Mouse (Mus musculus) gastrocnemius, postnatal 10 days (tissue): ENCODE data around the gene Scgb2b15. TPM values are rescaled to one million over a fixed set of nuclear protein-coding genes. Genes with fewer than 3 reads are reported as not detected.
"Not testable (repeated sequence)": the region's sequence is repeated elsewhere in the genome, so short reads cannot be mapped to it uniquely, and the experiment has no call there.

Experiments
- DNase-seq: peaks from one replicate; pipeline ENCODE4 v3.0.0; 2021; ENCODE audit warnings: mixed read lengths
- long read RNA-seq, 2 experiments: library from polyadenylated mRNA; stranded (forward); transcript quantifications; one replicate each; pipeline ENCODE4 v2.0.0; 2021
- total RNA-seq, 2 experiments: library from RNA; stranded (reverse); gene quantifications; 2 replicates each; pipeline ENCODE4 v1.2.3; 2021

The Scgb2b15 gene
- total RNA-seq = not detected
- long read RNA-seq, experiment 1 = 0 reads
- long read RNA-seq, experiment 2 = 0 reads

DNA sequence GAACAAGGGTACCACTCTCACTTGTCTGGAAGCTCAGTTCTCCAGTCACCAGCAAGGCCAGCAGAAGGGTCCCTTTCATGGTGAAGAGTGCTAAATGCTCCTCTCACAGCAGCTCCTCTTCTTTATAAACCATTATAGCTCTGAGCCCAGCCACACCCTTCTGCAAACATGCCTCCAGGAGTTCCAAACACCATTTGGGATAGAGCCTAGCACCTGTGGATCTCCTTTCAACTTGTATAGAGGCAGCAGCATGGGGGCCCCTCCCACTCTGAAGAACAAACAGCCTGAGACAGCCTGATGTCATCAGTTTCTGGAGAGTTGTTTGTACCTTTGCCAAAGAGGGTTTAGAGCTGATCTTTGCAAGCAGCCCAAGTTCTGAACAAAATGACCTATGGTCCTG is at the start of gene Scgb2b15:
Gene Scgb2b15, minus strand, starts transcription at position 101 of the 400 bp plus-strand sequence.
- DNase-seq = not testable (repeated sequence)

DNA sequence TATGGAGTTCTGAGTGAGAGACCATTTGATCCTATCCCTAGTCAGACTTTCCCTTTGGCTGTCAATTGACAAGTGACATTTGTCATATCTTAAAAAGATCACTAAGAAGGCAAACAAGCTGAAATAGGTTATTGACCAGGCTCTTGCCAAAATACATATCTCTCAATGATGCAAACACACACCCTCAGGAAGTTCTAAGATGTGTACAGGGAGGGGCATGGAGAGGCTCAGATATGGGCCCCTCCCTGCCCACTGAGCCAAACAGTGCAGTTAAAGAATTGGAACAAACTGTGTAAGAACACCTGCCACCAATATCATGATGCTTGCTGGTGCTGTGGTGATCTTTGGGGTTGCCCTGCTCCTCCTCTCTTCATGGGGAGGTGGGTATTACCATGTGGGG is 6.8 kb upstream of the Scgb2b15 start, which contains the start of gene Scgb1b15:
Gene Scgb1b15, plus strand, starts transcription at position 301 of the 400 bp plus-strand sequence.
- not testable (repeated sequence) for DNase-seq

Other genes with a start within 250 kb of the Scgb2b15 start
- not detected for gene Scgb1b15, start 6.9 kb upstream of the Scgb2b15 start, total RNA-seq
- not detected for gene Scgb2b17, start 226.9 kb upstream of the Scgb2b15 start, total RNA-seq
- not detected for gene Scgb1b17, start 233.8 kb upstream of the Scgb2b15 start, total RNA-seq